Mouse (Mus musculus) mouse embryonic stem cell (cell line): Measurements from ENCODE around the gene Zfp42.

Experiments used
- in situ Hi-C, 2 experiments: fragments of 300-500 bp; cut with MboI; formaldehyde crosslinking; loops; 1 replicate in 1 of 2; 3 replicates in 1 of 2; pipeline ENCODE4 v1.14.3; 2019 to 2020; ENCODE audit warnings: low sequenced_read_pairs in 2 of 2, low pct_unique_long_range_greater_than_20kb in 1 of 2, mixed read lengths in 1 of 2; ENCODE audit not compliant: unreplicated experiment in 1 of 2

Gene Zfp42

DNA sequence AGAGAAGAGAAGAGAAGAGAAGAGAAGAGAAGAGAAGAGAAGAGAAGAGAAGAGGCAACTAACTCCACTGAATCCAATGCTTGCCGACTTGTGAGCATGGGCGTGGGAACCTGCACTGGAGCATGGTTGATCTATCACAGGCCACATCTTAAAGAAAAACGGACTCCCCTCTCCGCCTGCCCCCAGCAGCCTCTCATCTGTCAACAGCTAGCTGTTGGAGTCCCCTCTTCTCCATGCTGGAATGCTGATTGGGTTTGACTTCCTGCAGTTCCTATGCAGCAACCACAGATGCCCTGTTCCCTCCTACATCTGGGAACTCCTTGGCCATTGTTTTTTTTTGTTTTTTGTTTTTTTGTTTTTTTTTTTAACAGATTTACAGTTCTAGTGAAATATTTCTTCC is 28.4 kb downstream of the Zfp42 start:
- in situ Hi-C loops, result no loop called here

DNA sequence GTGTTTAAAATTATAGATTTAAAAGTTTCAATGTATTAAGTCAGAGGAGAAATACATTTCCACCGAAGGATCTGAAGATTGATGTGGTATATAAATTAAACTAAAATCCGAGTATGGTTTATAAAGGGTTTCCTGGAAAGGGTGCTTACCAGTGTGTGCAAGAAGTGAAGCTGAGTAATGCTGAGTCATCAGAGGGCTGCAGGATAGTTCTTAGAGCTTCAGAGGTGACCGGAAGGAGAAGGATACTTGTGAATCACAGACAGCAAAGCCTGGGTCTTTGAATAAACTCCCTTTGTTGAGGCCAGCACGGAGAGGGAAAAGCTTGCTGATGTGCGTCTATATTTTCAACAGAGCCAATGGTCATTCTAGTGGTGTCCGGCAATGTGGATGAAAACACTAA is 45.8 kb downstream of the Zfp42 start:
- in situ Hi-C loops, result no loop called here

DNA sequence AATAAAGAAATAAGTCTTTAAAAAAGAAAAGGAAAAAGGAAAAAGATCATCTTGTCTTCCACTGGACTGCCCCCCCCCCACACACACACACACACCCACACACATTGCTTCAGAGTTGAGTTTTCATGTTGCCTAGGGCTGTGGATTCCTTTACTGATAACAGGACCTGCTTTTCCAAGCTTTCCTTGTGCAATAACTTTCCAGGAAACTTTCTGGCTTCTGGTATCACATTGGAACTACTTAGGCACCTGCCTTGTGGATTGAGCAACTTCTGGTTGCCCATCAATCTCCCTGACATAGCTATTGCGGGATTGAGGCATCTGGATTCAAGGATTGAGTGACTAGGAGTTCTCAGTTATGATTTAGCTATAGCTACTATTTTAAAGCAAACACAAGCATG is 48.9 kb downstream of the Zfp42 start:
- in situ Hi-C loops, result no loop called here

DNA sequence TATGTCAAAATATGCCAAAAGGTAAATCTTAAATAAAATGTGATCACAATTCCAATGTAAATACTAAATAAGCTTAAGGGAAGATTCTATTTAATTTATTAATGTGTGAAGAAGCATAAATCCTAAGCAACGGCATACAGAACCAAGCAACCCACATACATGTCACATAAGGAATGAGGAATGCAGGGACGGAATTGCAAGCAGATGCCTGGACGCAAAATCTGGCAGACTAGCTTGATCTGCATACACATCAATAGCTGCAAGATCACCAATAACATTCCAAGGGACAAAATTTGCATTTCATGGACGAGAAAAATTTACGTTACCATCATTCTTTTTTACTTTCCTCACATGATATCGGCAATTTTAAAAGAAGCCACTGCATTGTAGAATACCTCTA is 51.1 kb downstream of the Zfp42 start:
- in situ Hi-C loops, result no loop called here

DNA sequence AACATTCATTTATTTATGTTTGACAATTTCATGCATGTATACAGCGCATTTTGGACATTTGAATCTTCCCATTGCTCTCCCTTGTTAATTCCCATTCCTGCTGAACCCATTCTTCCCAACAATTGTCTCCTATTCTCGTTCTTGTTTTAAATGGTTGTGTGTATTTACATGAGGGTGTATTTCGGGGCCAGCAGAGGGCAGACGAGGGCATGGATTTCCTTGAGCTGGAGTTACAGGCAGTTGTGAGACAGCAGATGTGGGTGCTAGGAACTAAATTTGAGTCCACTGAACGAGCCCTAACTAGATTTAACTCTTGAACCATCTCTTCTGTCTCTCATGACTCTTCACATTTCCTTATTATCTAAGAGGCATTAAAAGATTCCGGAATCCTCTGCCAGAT is 55.1 kb downstream of the Zfp42 start:
- in situ Hi-C loops, result no loop called here

DNA sequence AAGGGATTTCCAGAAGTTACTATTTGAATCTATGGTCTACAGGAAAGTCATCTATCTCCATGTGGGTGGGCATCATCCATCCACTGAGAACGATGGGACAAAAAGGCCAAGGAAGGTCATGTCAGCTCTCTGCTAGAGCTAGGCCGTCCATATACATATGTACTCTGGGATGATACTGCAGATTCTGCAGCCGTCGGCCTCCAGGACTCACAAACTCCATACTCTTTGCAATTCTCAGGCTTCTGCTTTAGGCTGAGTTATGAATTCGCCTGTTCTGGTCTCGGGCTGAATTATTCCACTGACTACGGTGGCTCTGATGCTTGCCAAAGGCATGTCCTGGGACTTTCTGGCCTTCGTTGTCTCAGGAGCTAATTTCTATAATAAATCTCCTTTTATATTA is 58.1 kb downstream of the Zfp42 start:
- in situ Hi-C loops, result no loop called here
